Comparison of ENCODE assay signal across 20 mouse cellular contexts in the genomic region with DNA sequence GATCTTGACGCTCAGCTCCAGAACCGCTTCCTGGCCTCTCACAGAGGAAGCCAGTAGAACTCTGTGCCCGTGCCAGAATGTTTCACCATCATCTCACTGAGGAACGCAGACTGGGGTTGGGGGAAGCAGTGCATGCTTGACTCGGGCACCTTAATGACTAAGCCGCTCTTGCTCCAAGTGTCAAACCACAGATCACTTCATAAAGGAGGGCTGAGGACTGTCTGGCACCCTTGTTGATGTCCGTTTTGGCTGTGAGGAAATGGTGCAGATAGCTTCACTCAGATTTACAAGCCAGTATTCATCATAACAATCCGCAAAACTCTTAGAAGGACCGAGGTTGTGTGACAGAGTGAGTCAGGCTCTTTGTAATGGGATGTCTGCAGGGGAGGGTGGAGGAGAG. TPM values are rescaled to one million over a fixed set of nuclear protein-coding genes. Genes with fewer than 3 reads are reported as not detected.
DNase-seq lines count a peak whose midpoint lies in the region; ATAC-seq and TF ChIP-seq lines count a peak whose summit lies in the region.
"Had no signal": no experiment of that assay in that cellular context is flagged by ENCODE, and none has a peak within 500 bp of the region (broad histone marks: within the 10 kb centered on the region; RNA-seq: fewer than 3 reads in every experiment).

No protein-coding gene starts in this region.

- no peaks in the 10 kb centered on the region for H3K36me3 ChIP-seq in forebrain, embryonic 10.5 days (replicated peaks)
- H3K36me3 ChIP-seq in midbrain, embryonic 15.5 days (replicated peaks), result no peaks in the 10 kb centered on the region
- H3K36me3 ChIP-seq: embryonic facial prominence, embryonic 12.5 days; forebrain, embryonic 12.5 days; limb, embryonic 10.5 days; stomach, embryonic 15.5 days had no signal

- no peak overlapping the region for H3K4me2 ChIP-seq in midbrain, embryonic 15.5 days
- H3K4me2 ChIP-seq: embryonic facial prominence, embryonic 12.5 days; forebrain, embryonic 12.5 days; hindbrain, embryonic 14.5 days; midbrain, embryonic 11.5 days; stomach, embryonic 15.5 days had no signal

- peak overlapping the region; percentile 71 for H3K27ac ChIP-seq in gastrocnemius, adult 2 months
- no peak overlapping the region for H3K27ac ChIP-seq in forebrain, embryonic 10.5 days
- H3K27ac ChIP-seq in midbrain, embryonic 15.5 days, result no peak overlapping the region
- H3K27ac ChIP-seq: embryonic facial prominence, embryonic 12.5 days; forebrain, embryonic 12.5 days; hindbrain, embryonic 14.5 days; limb, embryonic 10.5 days; liver, embryonic 14.5 days; stomach, embryonic 15.5 days had no signal

- DNase-seq in gastrocnemius, adult 2 months, result peak; percentile 63
- DNase-seq in gastrocnemius, postnatal 25 days, result no peak
- peak; percentile 67 for DNase-seq in 416B (ENCODE audit: low read depth)
- peak; percentile 96 for DNase-seq in fibroblast of lung, adult 2 months (ENCODE audit: low read depth)
- DNase-seq in forebrain, embryonic 10.5 days (ENCODE audit: extremely low spot score, low spot score), result no peak
- DNase-seq in layer of hippocampus, postnatal 36 days, result no peak
- DNase-seq: cerebellum, postnatal 14 days; kidney, adult 18-20 months; kidney, postnatal 4 days; retina, postnatal 1 day; thymus, postnatal 36 days had no signal

- no peaks in the 10 kb centered on the region for H3K9me3 ChIP-seq in forebrain, embryonic 10.5 days
- no peaks in the 10 kb centered on the region for H3K9me3 ChIP-seq in midbrain, embryonic 15.5 days
- H3K9me3 ChIP-seq: embryonic facial prominence, embryonic 12.5 days; forebrain, embryonic 12.5 days; limb, embryonic 10.5 days; stomach, embryonic 15.5 days had no signal

- 89% methylated on average over 9 of the region's 9 CpGs for WGBS in forebrain, embryonic 10.5 days
- WGBS in midbrain, embryonic 15.5 days, result 88% methylated on average over 9 of the region's 9 CpGs

- no peaks in the 10 kb centered on the region for H3K27me3 ChIP-seq in forebrain, embryonic 10.5 days (ENCODE audit: poor library complexity, severe bottlenecking)
- no peaks in the 10 kb centered on the region for H3K27me3 ChIP-seq in midbrain, embryonic 15.5 days (replicated peaks)
- H3K27me3 ChIP-seq: embryonic facial prominence, embryonic 12.5 days; forebrain, embryonic 12.5 days; stomach, embryonic 15.5 days had no signal

- ATAC-seq in megakaryocyte, adult 5-6 weeks (ENCODE audit: poor library complexity, severe bottlenecking), result peak; percentile 78
- ATAC-seq in midbrain, embryonic 15.5 days (replicated peaks), result no peak

- H3K4me3 ChIP-seq in gastrocnemius, adult 2 months, result no peak overlapping the region; the same call in 1 of the 2 replicates
- no peak overlapping the region for H3K4me3 ChIP-seq in forebrain, embryonic 10.5 days
- H3K4me3 ChIP-seq in midbrain, embryonic 15.5 days, result no peak overlapping the region
- H3K4me3 ChIP-seq: embryonic facial prominence, embryonic 12.5 days; forebrain, embryonic 12.5 days; limb, embryonic 10.5 days; stomach, embryonic 15.5 days had no signal

- no peak for TF ChIP-seq CTCF in gastrocnemius, adult 2 months (IDR thresholded peaks at IDR 0.05)

- intact Hi-C loops in gastrocnemius, adult 2 months (cut with DNase I), result no loop called here

- H3K9ac ChIP-seq in midbrain, embryonic 15.5 days, result no peak overlapping the region
- H3K9ac ChIP-seq: embryonic facial prominence, embryonic 12.5 days; forebrain, embryonic 12.5 days; hindbrain, embryonic 14.5 days; liver, embryonic 14.5 days; stomach, embryonic 15.5 days had no signal

- H3K4me1 ChIP-seq in forebrain, embryonic 10.5 days, result no peaks in the 10 kb centered on the region
- H3K4me1 ChIP-seq in midbrain, embryonic 15.5 days, result no peaks in the 10 kb centered on the region
- H3K4me1 ChIP-seq: forebrain, embryonic 12.5 days; limb, embryonic 10.5 days; stomach, embryonic 15.5 days had no signal

RNA-seq across cellular contexts. Expression of gene Fgf2, which starts 12.6 kb away (rescaled TPM):
- total RNA-seq in gastrocnemius, adult 2 months (2021), result 10 to 100 TPM in 1 of 2 experiments, 1 to 10 TPM in 1; 5.4 to 12.1 TPM
- total RNA-seq in gastrocnemius, postnatal 25 days (2021), result 1 to 10 TPM; 7.4 to 8.9 TPM
- not detected in 2 replicates for total RNA-seq in megakaryocyte, adult 5-6 weeks (2015)
- total RNA-seq in megakaryocyte, adult 5-6 weeks (2017), result not detected in 2 replicates
- 0.36 and 0.80 TPM in 2 replicates for polyA plus RNA-seq in forebrain, embryonic 10.5 days (2016; fragmentation: Nextera tagmentation; extraction: Ambion mirVana)
- polyA plus RNA-seq in midbrain, embryonic 15.5 days (2015; fragmentation: Nextera tagmentation; extraction: Ambion mirVana), result 0.34 and 0.51 TPM in 2 replicates
- total RNA-seq in layer of hippocampus, postnatal 36 days (2021), result 1 to 10 TPM; 7.3 to 8.5 TPM

RNA-seq across cellular contexts. Expression of gene Cetn4, which starts 48.2 kb away (rescaled TPM):
- total RNA-seq in gastrocnemius, adult 2 months (2021), result under 1 TPM in 1 of 2 experiments, not detected in 1; 0.36 TPM
- total RNA-seq in gastrocnemius, postnatal 25 days (2021), result under 1 TPM; 0.35 to 0.43 TPM
- 0.31 and 1.3 TPM in 2 replicates for total RNA-seq in megakaryocyte, adult 5-6 weeks (2015)
- total RNA-seq in megakaryocyte, adult 5-6 weeks (2017), result 0.45 and 2.2 TPM in 2 replicates
- 2.4 and 2.7 TPM in 2 replicates for polyA plus RNA-seq in forebrain, embryonic 10.5 days (2016; fragmentation: Nextera tagmentation; extraction: Ambion mirVana)
- 2.1 and 2.8 TPM in 2 replicates for polyA plus RNA-seq in midbrain, embryonic 15.5 days (2015; fragmentation: Nextera tagmentation; extraction: Ambion mirVana)
- total RNA-seq in layer of hippocampus, postnatal 36 days (2021), result 10 to 100 TPM in 1 of 2 experiments, 1 to 10 TPM in 1; 8.9 to 10.5 TPM

RNA-seq across cellular contexts. Expression of gene Bbs12, which starts 48.4 kb away (rescaled TPM):
- under 1 TPM; 0.18 to 0.47 TPM for total RNA-seq in gastrocnemius, adult 2 months (2021)
- total RNA-seq in gastrocnemius, postnatal 25 days (2021), result under 1 TPM; 0.43 to 0.51 TPM
- 0.29 and 3.0 TPM in 2 replicates for total RNA-seq in megakaryocyte, adult 5-6 weeks (2015)
- 0.69 and 1.5 TPM in 2 replicates for total RNA-seq in megakaryocyte, adult 5-6 weeks (2017)
- 9.8 and 10.2 TPM in 2 replicates for polyA plus RNA-seq in forebrain, embryonic 10.5 days (2016; fragmentation: Nextera tagmentation; extraction: Ambion mirVana)
- 4.9 and 5.0 TPM in 2 replicates for polyA plus RNA-seq in midbrain, embryonic 15.5 days (2015; fragmentation: Nextera tagmentation; extraction: Ambion mirVana)
- total RNA-seq in layer of hippocampus, postnatal 36 days (2021), result 1 to 10 TPM; 5.8 to 7.5 TPM

RNA-seq across cellular contexts. Expression of gene Spata5, which starts 59.0 kb away (rescaled TPM):
- 10 to 100 TPM; 10.3 to 10.8 TPM for total RNA-seq in gastrocnemius, adult 2 months (2021)
- total RNA-seq in gastrocnemius, postnatal 25 days (2021), result 10 to 100 TPM in 1 of 2 experiments, 1 to 10 TPM in 1; 7.7 to 10.0 TPM
- total RNA-seq in megakaryocyte, adult 5-6 weeks (2015), result 42.0 and 62.5 TPM in 2 replicates
- total RNA-seq in megakaryocyte, adult 5-6 weeks (2017), result 88.3 and 93.8 TPM in 2 replicates
- polyA plus RNA-seq in forebrain, embryonic 10.5 days (2016; fragmentation: Nextera tagmentation; extraction: Ambion mirVana), result 56.2 and 56.4 TPM in 2 replicates
- 27.4 and 36.2 TPM in 2 replicates for polyA plus RNA-seq in midbrain, embryonic 15.5 days (2015; fragmentation: Nextera tagmentation; extraction: Ambion mirVana)
- total RNA-seq in layer of hippocampus, postnatal 36 days (2021), result 10 to 100 TPM; 19.6 to 26.2 TPM

RNA-seq across cellular contexts. Expression of gene Nudt6, which starts 59.3 kb away (rescaled TPM):
- total RNA-seq in gastrocnemius, adult 2 months (2021), result 10 to 100 TPM; 28.1 to 28.2 TPM
- 10 to 100 TPM; 23.7 to 24.3 TPM for total RNA-seq in gastrocnemius, postnatal 25 days (2021)
- total RNA-seq in megakaryocyte, adult 5-6 weeks (2015), result 4.5 and 9.5 TPM in 2 replicates
- 7.5 and 10.6 TPM in 2 replicates for total RNA-seq in megakaryocyte, adult 5-6 weeks (2017)
- 4.5 and 5.1 TPM in 2 replicates for polyA plus RNA-seq in forebrain, embryonic 10.5 days (2016; fragmentation: Nextera tagmentation; extraction: Ambion mirVana)
- polyA plus RNA-seq in midbrain, embryonic 15.5 days (2015; fragmentation: Nextera tagmentation; extraction: Ambion mirVana), result 8.0 and 9.7 TPM in 2 replicates
- total RNA-seq in layer of hippocampus, postnatal 36 days (2021), result 1 to 10 TPM; 4.5 to 5.4 TPM

Comparison
In these comparisons a context has a peak if more than half of its experiments do, and no peak if none do; other contexts are left out.
1. DNase-seq: peak in gastrocnemius, adult 2 months (single experiment), 416B (single experiment) and fibroblast of lung, adult 2 months (single experiment); none in gastrocnemius, postnatal 25 days (single experiment), forebrain, embryonic 10.5 days (single experiment) and layer of hippocampus, postnatal 36 days (0 of 2).
2. RNA of gene Fgf2, which starts 12.6 kb away (total RNA-seq): 5.4 to 12.1 TPM in gastrocnemius, adult 2 months, 7.4 to 8.9 TPM in gastrocnemius, postnatal 25 days and 7.3 to 8.5 TPM in layer of hippocampus, postnatal 36 days; not detected in megakaryocyte, adult 5-6 weeks; every median in the first group is over 4 times any median in the second.